Mouse (Mus musculus) stomach, embryonic 14.5 days (tissue): ENCODE results near the gene Rimklb. TPM values are rescaled to one million over a fixed set of nuclear protein-coding genes. Genes with fewer than 3 reads are reported as not detected.
"Not testable (repeated sequence)": the region's sequence is repeated elsewhere in the genome, so short reads cannot be mapped to it uniquely, and the experiment has no call there.

Experiments used
- ATAC-seq: fragments of 200-750 bp; cut with Nextera tagmentation; 2 replicates; pipeline ENCODE4 v1.8.0; 2017; ENCODE audit warnings: low read depth, moderate TSS enrichment; ENCODE audit not compliant: insufficient number of reproducible peaks, insufficient read depth, low FRiP score
- H3K27ac ChIP-seq: fragments of 300-500 bp; sonication (generic); 2 replicates; pipeline ENCODE4 v1.5.1; 2014; ENCODE audit warnings: mild to moderate bottlenecking, low read length, moderate library complexity, mixed read lengths
- H3K27me3 ChIP-seq: fragments of 300-500 bp; sonication (generic); 2 replicates; pipeline ENCODE4 v1.6.1; 2014; ENCODE audit warnings: low read length, control low read depth, mixed read lengths; ENCODE audit not compliant: control insufficient read depth, insufficient read depth
- H3K36me3 ChIP-seq: fragments of 300-500 bp; sonication (generic); 2 replicates; pipeline ENCODE4 v1.6.1; 2014; ENCODE audit warnings: mild to moderate bottlenecking, control low read depth, low read length, moderate library complexity, mixed read lengths; ENCODE audit not compliant: control insufficient read depth, insufficient read depth
- H3K4me1 ChIP-seq: fragments of 300-500 bp; sonication (generic); 2 replicates; pipeline ENCODE4 v1.6.1; 2014; ENCODE audit warnings: low read length, control low read depth, mixed read lengths; ENCODE audit not compliant: control insufficient read depth, insufficient read depth
- H3K4me2 ChIP-seq: fragments of 300-500 bp; sonication (generic); replicated peaks from 2 replicates; pipeline ENCODE4 v1.6.1; 2014; ENCODE audit warnings: low read depth, low read length, control low read depth
- H3K4me3 ChIP-seq: fragments of 300-500 bp; sonication (generic); 2 replicates; pipeline ENCODE4 v1.5.1; 2014; ENCODE audit warnings: low read depth, low read length, control low read depth
- H3K9ac ChIP-seq: fragments of 300-500 bp; sonication (generic); replicated peaks from 2 replicates; pipeline ENCODE4 v1.6.1; 2014; ENCODE audit warnings: low read depth, mild to moderate bottlenecking, control low read depth, low read length, moderate library complexity, mixed read lengths
- H3K9me3 ChIP-seq: fragments of 300-500 bp; sonication (generic); 2 replicates; pipeline ENCODE4 v1.6.1; 2016; ENCODE audit warnings: low read depth, low read length, control low read depth; ENCODE audit not compliant: control insufficient read depth
- WGBS: fragments of 180-500 bp; shearing (Covaris S2); extraction: QIAGEN DNeasy Blood & Tissue Kit; methylation state at CpG from one replicate; pipeline ENCODE4 v1.1.7; 2014; 5-methylcytosine and 5-hydroxymethylcytosine counted together
- polyA plus RNA-seq: library from polyadenylated mRNA; unstranded; fragments of >200 nt; fragmentation: Nextera tagmentation; extraction: Ambion mirVana; gene quantifications from 2 replicates; pipeline ENCODE4 v1.2.1, GENCODE M21; 2014

Rimklb gene
- polyA plus RNA-seq, 1 experiment from 2014 or later, result 22.9 TPM

DNA sequence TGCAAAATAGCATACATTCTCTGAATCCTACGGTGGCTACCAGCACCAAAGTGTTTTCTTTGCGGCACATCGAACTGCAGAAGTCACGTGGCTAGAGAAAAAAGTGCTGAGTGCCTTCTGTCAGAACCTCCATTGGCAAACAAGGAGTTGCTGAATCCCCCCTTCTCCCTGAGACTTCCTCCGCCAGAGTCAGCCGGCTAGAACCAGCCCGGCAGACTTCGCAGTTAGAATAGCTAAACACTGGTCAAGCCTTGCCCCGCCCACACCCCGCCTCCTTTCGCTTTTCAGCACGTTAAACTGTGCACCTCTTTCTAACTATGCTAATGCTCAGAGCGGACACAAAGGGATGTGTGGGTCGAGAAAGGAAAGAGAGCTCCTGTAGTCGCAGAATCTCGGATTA, 7.0 kb downstream of the Rimklb start:
- WGBS, result under 1% methylated on average over 16 of the region's 16 CpGs
- H3K27ac ChIP-seq, result peak overlapping the region; percentile 71; the same call in 1 of the 2 replicates
- no peaks in the 10 kb centered on the region for H3K9me3 ChIP-seq

GRCm38 (mm10) chr6:122490929-122491512, 7.5 kb downstream of the Rimklb start:
- Histone ChIP-seq H3K27ac (peak overlapping the region; percentile 71; the same call in 1 of the 2 replicates), H3K4me3 (peak overlapping the region; percentile 34), H3K9me3 (no peaks in the 10 kb centered on the region), H3K27me3 (0 out of 2 replicates have a peak, but pooled peaks cover 2% of the 10 kb centered on the region), H3K9ac (peak overlapping the region; percentile 28; the same call in 1 of the 2 replicates), H3K4me2 (peak overlapping the region; percentile 46), H3K4me1 (0 out of 2 replicates have a peak, but pooled peaks cover 13% of the 10 kb centered on the region), H3K36me3 (no peaks in the 10 kb centered on the region)
- no peak for ATAC-seq
- WGBS, result 22% methylated on average over 15 of the region's 15 CpGs

More for the DNA sequence above, 7.0 kb downstream of the Rimklb start:
- Histone ChIP-seq H3K4me1 (0 out of 2 replicates have a peak, but pooled peaks cover 13% of the 10 kb centered on the region), H3K4me3 (peak overlapping the region; percentile 34), H3K4me2 (peak overlapping the region; percentile 46), H3K36me3 (no peaks in the 10 kb centered on the region), H3K27me3 (0 out of 2 replicates have a peak, but pooled peaks cover 2% of the 10 kb centered on the region), H3K9ac (peak overlapping the region; percentile 28)
- ATAC-seq, result peak; percentile 90

DNA sequence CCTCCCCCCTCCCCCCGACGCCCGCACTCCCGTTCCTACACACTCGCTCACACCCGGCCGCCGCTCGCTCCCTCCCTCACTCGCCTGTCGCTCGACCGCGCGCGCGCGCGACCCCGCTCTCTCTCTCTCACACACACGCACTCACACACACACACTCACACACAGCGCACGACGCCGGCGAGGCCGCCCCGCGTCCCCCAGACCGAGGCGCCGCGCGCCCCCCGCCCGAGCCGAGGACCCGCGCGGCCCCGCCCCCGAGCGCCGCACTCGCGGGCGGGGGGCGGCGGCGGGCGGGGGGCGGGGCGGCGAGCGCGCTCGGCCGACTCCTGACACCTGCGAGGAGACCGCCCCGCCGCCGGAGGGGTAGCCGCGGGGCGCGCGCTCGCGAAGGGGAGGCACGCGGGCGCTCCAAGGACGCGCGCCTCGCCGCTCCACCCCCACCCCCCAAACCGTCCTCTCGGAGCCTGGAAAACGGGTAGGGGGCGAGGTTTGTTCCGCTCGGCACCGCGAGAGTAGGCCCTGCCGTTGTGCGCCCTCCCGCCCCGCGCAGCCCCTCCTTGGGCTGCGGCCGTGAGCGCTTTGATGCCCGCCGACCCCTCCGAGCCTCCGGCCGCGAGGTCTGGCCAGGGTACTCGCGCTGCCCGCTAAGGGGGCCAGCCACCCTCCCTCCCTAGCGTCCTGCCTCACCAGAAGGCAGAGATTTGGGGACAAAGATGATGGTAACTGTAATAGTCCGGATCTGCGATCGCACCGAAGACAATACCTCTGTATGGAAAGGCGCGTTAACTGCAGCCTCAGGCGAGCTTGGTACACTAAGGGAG, 12.1 kb downstream of the Rimklb start:
- WGBS, result 1% methylated on average over 56 of the region's 111 CpGs
- peak overlapping the region; percentile 55 for H3K9ac ChIP-seq
- 0 out of 2 replicates have a peak, but pooled peaks cover 4% of the 10 kb centered on the region for H3K4me1 ChIP-seq
- H3K27me3 ChIP-seq, result no peaks in the 10 kb centered on the region
- peak overlapping the region; percentile 69 for H3K4me3 ChIP-seq
- H3K27ac ChIP-seq, result peak overlapping the region; percentile 58
- no peaks in the 10 kb centered on the region for H3K36me3 ChIP-seq
- peak overlapping the region; percentile 79 for H3K4me2 ChIP-seq
- no peaks in the 10 kb centered on the region for H3K9me3 ChIP-seq
- peak; percentile 84 for ATAC-seq

GRCm38 (mm10) chr6:122485401-122486296, 12.9 kb downstream of the Rimklb start:
- Histone ChIP-seq H3K4me1 (no peaks in the 10 kb centered on the region), H3K9ac (peak overlapping the region; percentile 55), H3K27me3 (no peaks in the 10 kb centered on the region), H3K27ac (peak overlapping the region; percentile 52), H3K9me3 (no peaks in the 10 kb centered on the region), H3K4me3 (peak overlapping the region; percentile 69), H3K36me3 (no peaks in the 10 kb centered on the region), H3K4me2 (peak overlapping the region; percentile 79)
- peak; percentile 75 for ATAC-seq
- 2% methylated on average over 49 of the region's 91 CpGs for WGBS

DNA sequence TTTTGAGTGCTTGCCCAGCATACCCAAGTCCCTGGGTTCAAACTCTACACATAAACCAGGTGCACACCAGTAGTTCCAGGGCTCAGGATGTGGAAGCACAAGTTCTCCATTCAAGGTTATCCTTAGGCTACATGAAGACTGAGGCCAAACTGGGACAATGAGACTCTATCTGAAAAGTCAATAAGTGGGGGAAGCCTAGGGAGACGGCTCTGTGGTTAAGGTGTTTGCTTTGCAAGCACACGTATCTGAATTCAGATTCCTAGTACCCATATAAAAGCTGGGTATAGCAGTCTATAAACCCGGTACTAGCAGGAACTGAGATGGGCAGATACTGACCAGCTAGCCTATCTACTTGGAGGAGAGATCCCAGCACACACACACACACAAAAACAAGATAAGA, 20.5 kb downstream of the Rimklb start:
- H3K9ac ChIP-seq, result no peak overlapping the region
- no peak overlapping the region for H3K27ac ChIP-seq
- no peaks in the 10 kb centered on the region for H3K4me1 ChIP-seq
- H3K4me2 ChIP-seq, result no peak overlapping the region
- H3K4me3 ChIP-seq, result no peak overlapping the region
- H3K27me3 ChIP-seq, result no peaks in the 10 kb centered on the region
- no peaks in the 10 kb centered on the region for H3K9me3 ChIP-seq
- 67% methylated on average over 3 of the region's 3 CpGs for WGBS
- no peaks in the 10 kb centered on the region for H3K36me3 ChIP-seq
- ATAC-seq, result no peak

GRCm38 (mm10) chr6:122471461-122471860, 27.1 kb downstream of the Rimklb start:
- WGBS, result 92% methylated on average over 3 of the region's 3 CpGs
- not testable (repeated sequence) for H3K9ac ChIP-seq, ATAC-seq, H3K9me3 ChIP-seq, H3K4me1 ChIP-seq, H3K27me3 ChIP-seq, H3K4me3 ChIP-seq, H3K27ac ChIP-seq, H3K4me2 ChIP-seq
- H3K36me3 ChIP-seq, result peaks cover 11% of the 10 kb centered on the region; the same call in 1 of the 2 replicates

DNA sequence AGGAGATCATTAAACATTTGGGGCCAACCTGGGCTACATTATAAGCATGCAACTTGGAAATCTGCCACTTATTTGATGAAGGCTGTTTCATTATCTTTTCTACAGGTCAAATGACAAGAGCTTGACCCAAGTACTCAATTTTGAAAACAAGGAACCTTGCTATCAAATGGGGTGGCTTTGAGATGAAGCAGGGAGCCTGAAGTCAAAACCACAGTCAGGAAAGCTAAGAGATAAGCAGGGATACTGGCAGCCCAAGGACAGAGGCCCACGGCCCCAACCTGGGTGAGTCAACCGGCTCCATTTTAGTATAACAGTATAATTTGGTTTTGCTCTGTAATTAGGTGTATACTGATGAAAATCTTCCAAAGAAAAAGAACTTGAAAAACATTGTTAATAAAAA, 28.3 kb downstream of the Rimklb start:
- H3K27ac ChIP-seq, result no peak overlapping the region
- H3K4me3 ChIP-seq, result no peak overlapping the region
- ATAC-seq, result no peak
- no peaks in the 10 kb centered on the region for H3K9me3 ChIP-seq
- H3K36me3 ChIP-seq, result peaks cover 11% of the 10 kb centered on the region; the same call in 1 of the 2 replicates
- H3K27me3 ChIP-seq, result no peaks in the 10 kb centered on the region
- H3K4me2 ChIP-seq, result no peak overlapping the region
- no peaks in the 10 kb centered on the region for H3K4me1 ChIP-seq
- 96% methylated on average over 2 of the region's 2 CpGs for WGBS
- H3K9ac ChIP-seq, result no peak overlapping the region
